Mouse (Mus musculus) v-Abl transformed pro-B cells (cell line): ENCODE data around the gene Rusc2.

Experiments
- in situ Hi-C, 2 experiments: fragments of 400-800 bp; cut with MboI; formaldehyde crosslinking; loops; one replicate each; pipeline ENCODE4 v1.15.1; 2025; ENCODE audit not compliant: unreplicated experiment in 2 of 2

Rusc2 gene

GRCm38 (mm10) chr4:43383246-43384082, 1.7 kb downstream of the Rusc2 start:
- in situ Hi-C loops = no loop called here

- in situ Hi-C loops = no loop called here
Measured at GRCm38 (mm10) chr4:43384083-43384460, 2.3 kb downstream of the Rusc2 start.

GRCm38 (mm10) chr4:43384541-43384940, 2.8 kb downstream of the Rusc2 start:
- in situ Hi-C loops = no loop called here

- in situ Hi-C loops = no loop called here
Measured at GRCm38 (mm10) chr4:43386932-43387331, 5.2 kb downstream of the Rusc2 start.

GRCm38 (mm10) chr4:43389390-43389789, 7.6 kb downstream of the Rusc2 start:
- in situ Hi-C loops = no loop called here

- in situ Hi-C loops = no loop called here
Measured at GRCm38 (mm10) chr4:43389845-43390440, 8.2 kb downstream of the Rusc2 start.

- in situ Hi-C loops = no loop called here
Measured at GRCm38 (mm10) chr4:43391521-43392050, 9.8 kb downstream of the Rusc2 start.

- in situ Hi-C loops = no loop called here
Measured at GRCm38 (mm10) chr4:43394345-43394891, 12.6 kb downstream of the Rusc2 start.

GRCm38 (mm10) chr4:43395147-43395546, 13.4 kb downstream of the Rusc2 start:
- in situ Hi-C loops = no loop called here

- in situ Hi-C loops = no loop called here
Measured at GRCm38 (mm10) chr4:43395836-43396235, 14.1 kb downstream of the Rusc2 start.

GRCm38 (mm10) chr4:43396381-43396780, 14.6 kb downstream of the Rusc2 start:
- in situ Hi-C loops = no loop called here

GRCm38 (mm10) chr4:43398014-43398413, 16.2 kb downstream of the Rusc2 start:
- in situ Hi-C loops = no loop called here

- in situ Hi-C loops = no loop called here
Measured at GRCm38 (mm10) chr4:43398829-43399331, 17.1 kb downstream of the Rusc2 start.

- in situ Hi-C loops = loop anchor here in 1 of 2 experiments (25.0 kb wide), 1 partner anchor 463 kb away; the partner anchor contains the start of gene Olfr155
Measured at GRCm38 (mm10) chr4:43399391-43400131, 17.8 kb downstream of the Rusc2 start.

GRCm38 (mm10) chr4:43400976-43401375, 19.2 kb downstream of the Rusc2 start:
- in situ Hi-C loops = loop anchor here in 1 of 2 experiments (25.0 kb wide), 1 partner anchor 461 kb away; the partner anchor contains the start of gene Olfr155

- in situ Hi-C loops = loop anchor here in 1 of 2 experiments (25.0 kb wide), 1 partner anchor 461 kb away; the partner anchor contains the start of gene Olfr155
Measured at GRCm38 (mm10) chr4:43401486-43401885, 19.7 kb downstream of the Rusc2 start.

- in situ Hi-C loops = loop anchor here in 1 of 2 experiments (25.0 kb wide), 1 partner anchor 460 kb away; the partner anchor contains the start of gene Olfr155
Measured at GRCm38 (mm10) chr4:43402212-43402611, 20.4 kb downstream of the Rusc2 start.

GRCm38 (mm10) chr4:43404697-43405096, 22.9 kb downstream of the Rusc2 start:
- in situ Hi-C loops = loop anchor here in 1 of 2 experiments (25.0 kb wide), 1 partner anchor 458 kb away; the partner anchor contains the start of gene Olfr155

- in situ Hi-C loops = loop anchor here in 1 of 2 experiments (25.0 kb wide), 1 partner anchor 456 kb away; the partner anchor contains the start of gene Olfr155
Measured at GRCm38 (mm10) chr4:43406162-43406971, 24.6 kb downstream of the Rusc2 start.
